Mouse (Mus musculus) thymus, adult 2 months (tissue): Measurements from ENCODE around the gene Hsp90ab1.

Experiments used
- CTCF ChIP-seq: fragments of 200-500 bp; IDR thresholded peaks from 2 replicates; pipeline ENCODE4 v1.5.1; 2012; ENCODE audit warnings: mild to moderate bottlenecking, control low read depth, low read length, moderate library complexity, borderline replicate concordance; ENCODE audit not compliant: control insufficient read depth, poor library complexity, insufficient read depth; ENCODE audit errors: extremely low read depth
- POLR2A ChIP-seq: fragments of 200-500 bp; IDR thresholded peaks from 2 replicates; pipeline ENCODE4 v1.6.1; 2012; ENCODE audit warnings: mild to moderate bottlenecking, low read length, control low read depth, moderate library complexity; ENCODE audit not compliant: control insufficient read depth, poor library complexity, insufficient read depth; ENCODE audit errors: extremely low read depth

DNA sequence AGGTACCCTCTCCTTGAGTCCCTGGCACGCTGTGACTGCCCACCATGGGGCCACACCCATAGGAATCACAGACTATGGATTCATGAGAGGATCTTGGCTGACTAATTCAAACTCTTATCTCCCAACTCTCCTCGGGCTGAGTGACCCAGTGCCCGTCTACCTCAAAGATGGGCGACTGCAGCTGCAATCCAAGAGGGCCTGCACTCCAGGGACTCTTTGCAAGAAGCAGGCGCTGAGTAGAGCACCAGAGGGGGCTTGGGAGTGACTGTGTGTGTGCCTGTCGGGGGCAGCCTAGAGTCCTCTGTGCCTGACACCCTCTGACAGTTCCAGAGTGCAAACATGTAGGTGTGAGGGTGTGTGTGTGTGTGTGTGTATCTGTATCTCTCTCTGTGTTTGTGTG lies 30.9 kb downstream of the Hsp90ab1 start:
- TF ChIP-seq CTCF (no peak), POLR2A (no peak)
